Mouse (Mus musculus) 3134 (cell line): ENCODE results near the gene Psmd13.
A peak's percentile ranks its signal among the peaks of the same experiment; 100 is the strongest.

Experiments
- DNase-seq: peaks from one replicate; pipeline ENCODE4 v3.0.0-alpha.2; 2011; ENCODE audit warnings: low spot score; ENCODE audit not compliant: insufficient read length; ENCODE audit errors: extremely low read depth

The Psmd13 gene

GRCm38 (mm10) chr7:140941222-140942051 lies 59.7 kb downstream of the Psmd13 start, which contains the start of gene Pgghg:
Gene Pgghg, plus strand, starts transcription at chr7:140941391.
- peak; percentile 96 for DNase-seq

DNA sequence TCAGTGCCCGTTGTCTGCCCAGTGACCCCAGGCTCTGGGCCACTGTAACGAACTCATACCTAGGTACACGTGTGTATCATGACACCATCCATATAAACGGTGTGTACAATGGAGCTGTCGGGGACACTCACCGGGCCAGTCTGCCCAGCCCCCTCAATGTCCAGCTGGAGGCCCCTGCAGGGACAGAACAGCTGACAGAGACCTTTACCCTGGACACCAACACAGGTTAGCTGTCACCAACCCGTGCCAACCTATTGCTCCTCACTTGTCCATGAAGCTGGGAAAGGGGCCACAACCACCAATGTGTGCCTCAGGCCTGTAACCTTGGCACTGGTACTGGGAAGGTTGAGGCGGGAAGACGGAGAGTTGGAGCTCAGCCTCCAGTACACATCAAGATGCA lies 60.6 kb downstream of the Psmd13 start:
- DNase-seq = no peak

- no peak for DNase-seq
These were observed 61.0 kb downstream of the Psmd13 start for GRCm38 (mm10) chr7:140942811-140943210.

DNA sequence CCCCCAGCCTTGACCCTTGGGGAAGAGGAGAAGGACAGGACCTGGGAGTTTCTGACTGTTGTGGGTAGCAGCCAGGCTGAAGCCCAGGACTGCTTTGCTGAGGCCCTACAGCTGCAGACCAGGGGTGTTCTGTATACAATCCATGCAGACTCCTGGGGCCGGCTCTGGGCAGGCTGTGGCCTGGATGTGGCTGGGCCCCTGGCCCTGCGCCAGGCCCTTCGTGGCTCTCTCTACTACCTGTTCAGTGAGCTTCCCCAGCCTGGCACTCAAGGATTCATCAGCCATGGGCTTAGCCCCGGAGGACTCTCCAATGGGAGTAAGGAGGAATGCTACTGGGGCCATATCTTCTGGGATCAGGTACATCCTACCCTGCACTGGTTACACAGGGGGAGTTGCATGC lies 61.6 kb downstream of the Psmd13 start:
- no peak for DNase-seq

DNA sequence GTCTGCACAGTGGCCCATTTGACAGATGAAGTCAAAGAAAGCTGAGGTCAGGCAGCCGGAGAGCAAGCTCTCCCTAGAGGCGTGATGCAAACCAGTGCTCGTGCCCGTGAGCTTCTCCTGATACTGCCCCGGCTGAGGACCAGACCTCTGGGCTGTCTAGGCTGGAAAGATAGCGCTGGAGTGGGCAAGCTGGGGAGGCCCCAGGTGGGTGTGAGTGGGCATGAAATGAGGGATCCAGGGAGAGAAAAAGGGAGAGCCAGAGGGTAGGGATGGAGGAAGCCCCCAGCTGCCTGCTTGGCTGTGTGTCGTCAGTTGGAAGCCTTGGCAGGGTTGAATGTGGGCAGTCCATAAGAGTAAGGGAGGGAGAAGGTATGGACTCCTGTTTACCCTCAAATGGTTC lies 62.5 kb downstream of the Psmd13 start:
- DNase-seq = no peak

GRCm38 (mm10) chr7:140945247-140945646 lies 63.5 kb downstream of the Psmd13 start:
- DNase-seq = no peak

DNA sequence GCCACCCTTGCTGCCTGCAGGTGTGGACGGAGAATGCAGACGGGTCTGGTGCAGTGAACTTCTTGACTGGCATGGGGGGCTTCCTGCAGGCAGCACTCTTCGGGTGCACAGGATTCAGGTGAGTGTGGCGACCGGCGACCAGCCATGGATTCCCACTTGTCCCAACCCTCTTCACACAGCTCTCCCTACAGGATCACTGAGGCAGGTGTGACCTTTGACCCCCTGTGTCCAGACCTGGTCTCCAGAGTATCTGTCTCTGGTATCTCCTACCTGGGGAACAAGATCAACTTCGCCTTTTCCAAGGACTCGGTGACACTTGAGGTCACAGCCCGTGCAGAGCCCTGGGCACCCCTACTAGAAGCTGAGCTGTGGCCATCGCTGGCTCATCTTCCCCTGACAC lies 64.5 kb downstream of the Psmd13 start:
- no peak for DNase-seq

DNA sequence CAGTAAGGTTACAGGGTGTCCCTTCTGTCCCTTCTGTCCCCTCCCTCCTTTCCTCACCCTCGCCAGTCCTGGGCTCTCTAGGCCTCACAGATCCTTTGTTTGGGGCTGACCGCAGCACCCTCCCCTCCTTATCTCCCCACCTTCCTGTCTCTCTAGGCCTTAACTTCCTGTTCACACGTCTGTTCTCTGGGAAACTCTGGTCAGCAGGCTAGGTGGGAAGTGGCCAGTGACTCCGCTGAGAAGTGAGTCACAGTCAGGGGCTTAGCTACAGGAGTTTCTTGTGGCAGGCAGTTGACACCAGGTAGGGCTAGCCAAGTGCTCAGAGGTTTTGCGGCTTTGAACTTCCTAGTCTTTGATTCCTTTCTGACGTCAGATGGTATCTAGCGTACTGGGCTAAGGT lies 65.2 kb downstream of the Psmd13 start:
- DNase-seq = no peak

GRCm38 (mm10) chr7:140948161-140948560 lies 66.4 kb downstream of the Psmd13 start:
- DNase-seq = no peak
